Comparison of ENCODE assay signal across 23 mouse cellular contexts in the genomic region with DNA sequence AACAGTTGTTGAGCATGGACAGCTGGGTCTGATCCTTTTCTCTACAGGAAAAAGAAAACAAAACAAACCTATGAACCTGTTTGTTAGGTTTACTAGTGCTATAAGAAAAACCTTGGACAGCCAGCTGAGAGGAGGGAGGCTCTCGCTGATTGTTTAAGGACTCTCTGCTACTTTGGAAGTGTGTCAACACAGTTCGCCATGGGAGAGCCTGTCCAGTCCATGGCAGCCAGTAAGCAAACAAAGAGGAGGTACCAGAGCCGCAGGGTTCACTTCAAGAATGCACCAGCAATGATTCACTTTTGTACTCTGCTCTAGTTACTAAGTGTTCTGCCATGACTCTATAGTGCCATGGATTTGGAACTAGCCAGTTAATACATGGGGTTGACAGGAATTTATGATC. TPM values are rescaled to one million over a fixed set of nuclear protein-coding genes. Genes with fewer than 3 reads are reported as not detected.
DNase-seq lines count a peak whose midpoint lies in the region; ATAC-seq and TF ChIP-seq lines count a peak whose summit lies in the region.
"Had no signal": no experiment of that assay in that cellular context is flagged by ENCODE, and none has a peak within 500 bp of the region (broad histone marks: within the 10 kb centered on the region; RNA-seq: fewer than 3 reads in every experiment).

No protein-coding gene starts in this region.

- H3K36me3 ChIP-seq in kidney, postnatal 0 days (ENCODE audit: insufficient read depth, low read length), result peaks cover 39% of the 10 kb centered on the region
- H3K36me3 ChIP-seq in liver, adult 2 months (ENCODE audit: control insufficient read depth, insufficient read depth, low read length), result peaks cover 63% of the 10 kb centered on the region
- H3K36me3 ChIP-seq in liver, embryonic 16.5 days (ENCODE audit: control insufficient read depth, insufficient read depth), result peaks cover 38% of the 10 kb centered on the region
- peaks cover 21% of the 10 kb centered on the region for H3K36me3 ChIP-seq in stomach, embryonic 15.5 days

- H3K4me2 ChIP-seq in kidney, postnatal 0 days (ENCODE audit: low read length), result no peak overlapping the region
- H3K4me2 ChIP-seq in liver, embryonic 16.5 days (ENCODE audit: low read depth, low read length), result no peak overlapping the region
- no peak overlapping the region for H3K4me2 ChIP-seq in stomach, embryonic 15.5 days
- H3K4me2 ChIP-seq: forebrain, embryonic 12.5 days; heart, embryonic 15.5 days; hindbrain, embryonic 15.5 days; intestine, embryonic 15.5 days; midbrain, embryonic 11.5 days; neural tube, embryonic 12.5 days had no signal

- no peaks in the 10 kb centered on the region for H3K27me3 ChIP-seq in kidney, postnatal 0 days (ENCODE audit: insufficient read depth, low read length)
- no peaks in the 10 kb centered on the region for H3K27me3 ChIP-seq in liver, adult 2 months (ENCODE audit: control insufficient read depth, insufficient read depth, low read length)
- H3K27me3 ChIP-seq in liver, embryonic 16.5 days (ENCODE audit: control insufficient read depth, insufficient read depth, low read depth, low read length), result no peaks in the 10 kb centered on the region
- no peaks in the 10 kb centered on the region for H3K27me3 ChIP-seq in stomach, embryonic 15.5 days (replicated peaks)
- H3K27me3 ChIP-seq: forebrain, embryonic 12.5 days; heart, embryonic 15.5 days; hindbrain, embryonic 15.5 days; intestine, embryonic 15.5 days; neural tube, embryonic 12.5 days had no signal

- no peaks in the 10 kb centered on the region for H3K9me3 ChIP-seq in kidney, postnatal 0 days (replicated peaks; ENCODE audit: low read length)
- H3K9me3 ChIP-seq in liver, embryonic 16.5 days (replicated peaks; ENCODE audit: control insufficient read depth, low read length), result no peaks in the 10 kb centered on the region
- H3K9me3 ChIP-seq in stomach, embryonic 15.5 days, result no peaks in the 10 kb centered on the region
- H3K9me3 ChIP-seq: forebrain, embryonic 12.5 days; heart, embryonic 15.5 days; hindbrain, embryonic 15.5 days; intestine, embryonic 15.5 days; neural tube, embryonic 12.5 days had no signal

- H3K4me3 ChIP-seq in kidney, postnatal 0 days (replicated peaks; ENCODE audit: low read depth, low read length), result no peak overlapping the region
- H3K4me3 ChIP-seq in liver, adult 2 months (ENCODE audit: insufficient read depth, low read depth, low read length), result no peak overlapping the region
- H3K4me3 ChIP-seq in liver, embryonic 16.5 days (ENCODE audit: low read depth, low read length), result no peak overlapping the region
- H3K4me3 ChIP-seq in stomach, embryonic 15.5 days (replicated peaks), result no peak overlapping the region
- H3K4me3 ChIP-seq: forebrain, embryonic 12.5 days; heart, embryonic 15.5 days; hindbrain, embryonic 15.5 days; intestine, embryonic 15.5 days; left cerebral cortex, adult 2 months; neural tube, embryonic 12.5 days had no signal

- ATAC-seq in kidney, postnatal 0 days (replicated peaks; ENCODE audit: low FRiP score, low read depth), result 0 out of 2 replicates have a peak, but pooled peaks have one; percentile 33
- peak; percentile 91 for ATAC-seq in liver, embryonic 16.5 days (ENCODE audit: low read depth)
- ATAC-seq in stomach, embryonic 15.5 days (ENCODE audit: insufficient read depth, low FRiP score, low read depth), result peak; percentile 60; the same call in 1 of the 2 replicates
- ATAC-seq: intestine, embryonic 15.5 days had no signal

- peak; percentile 25 for DNase-seq in kidney, postnatal 0 days (ENCODE audit: low spot score)
- DNase-seq in kidney, postnatal 14 days, result no peak
- DNase-seq in liver, adult 2 months (ENCODE audit: extremely low read depth, low read depth, low spot score), result peak; percentile 82
- DNase-seq in urinary bladder, adult 2 months (ENCODE audit: low spot score), result no peak
- DNase-seq in cerebellum, adult 9-10 months, result no peak
- DNase-seq in Muller cell, postnatal 12 days (ENCODE audit: inconsistent ontology term), result no peak
- DNase-seq: adrenal gland, postnatal 10 days; B cell, adult 2 months; cerebellum, adult 9-11 months; heart, postnatal 4 days; layer of hippocampus, adult 9-11 months; right cerebral cortex, adult 18-20 months; thymus, adult 18-20 months had no signal

- H3K79me2 ChIP-seq in liver, adult 2 months (ENCODE audit: control insufficient read depth, insufficient read depth, low read length), result peaks cover 2% of the 10 kb centered on the region; the same call in 1 of the 2 replicates

- TF ChIP-seq POLR2A in liver, adult 2 months (IDR thresholded peaks at IDR 0.05; ENCODE audit: extremely low read depth, insufficient read depth, low read length), result no peak

- 66% methylated on average over 3 of the region's 3 CpGs for WGBS in kidney, postnatal 0 days
- 39% methylated on average over 3 of the region's 3 CpGs for WGBS in liver, adult 2 months
- 78% methylated on average over 3 of the region's 3 CpGs for WGBS in liver, embryonic 16.5 days (ENCODE audit: insufficient replicate concordance)
- 71% methylated on average over 3 of the region's 3 CpGs for WGBS in stomach, embryonic 15.5 days

- no peak overlapping the region for H3K9ac ChIP-seq in kidney, postnatal 0 days (ENCODE audit: low read depth, low read length)
- no peak overlapping the region for H3K9ac ChIP-seq in liver, adult 2 months (ENCODE audit: low read depth, low read length)
- H3K9ac ChIP-seq in liver, embryonic 16.5 days (ENCODE audit: low read depth, low read length), result no peak overlapping the region
- H3K9ac ChIP-seq in stomach, embryonic 15.5 days, result no peak overlapping the region
- H3K9ac ChIP-seq: forebrain, embryonic 12.5 days; heart, embryonic 15.5 days; hindbrain, embryonic 15.5 days; intestine, embryonic 15.5 days; neural tube, embryonic 12.5 days had no signal

- no peak overlapping the region for H3K27ac ChIP-seq in kidney, postnatal 0 days
- H3K27ac ChIP-seq in liver, adult 2 months (replicated peaks; ENCODE audit: insufficient read depth, low read depth, low read length), result no peak overlapping the region
- peak overlapping the region; percentile 60 for H3K27ac ChIP-seq in liver, embryonic 16.5 days (ENCODE audit: low read length)
- H3K27ac ChIP-seq in stomach, embryonic 15.5 days, result no peak overlapping the region
- H3K27ac ChIP-seq: forebrain, embryonic 12.5 days; heart, embryonic 15.5 days; hindbrain, embryonic 15.5 days; intestine, embryonic 15.5 days; left cerebral cortex, adult 2 months; macrophage; neural tube, embryonic 12.5 days had no signal

- H3K4me1 ChIP-seq in kidney, postnatal 0 days (replicated peaks; ENCODE audit: insufficient read depth, low read length), result no peaks in the 10 kb centered on the region
- H3K4me1 ChIP-seq in liver, adult 2 months (ENCODE audit: control insufficient read depth, insufficient read depth, low read length), result no peaks in the 10 kb centered on the region
- no peaks in the 10 kb centered on the region for H3K4me1 ChIP-seq in liver, embryonic 16.5 days (ENCODE audit: control insufficient read depth, low read depth, low read length)
- no peaks in the 10 kb centered on the region for H3K4me1 ChIP-seq in stomach, embryonic 15.5 days
- H3K4me1 ChIP-seq: forebrain, embryonic 12.5 days; hindbrain, embryonic 15.5 days; intestine, embryonic 15.5 days had no signal

- TF ChIP-seq CTCF in kidney, postnatal 0 days (IDR thresholded peaks at IDR 0.05; ENCODE audit: low read depth), result no peak
- TF ChIP-seq CTCF in liver, adult 2 months (IDR thresholded peaks at IDR 0.05; ENCODE audit: low read depth, low read length), result no peak

RNA-seq across cellular contexts. Expression of a gene that starts 39.1 kb away (rescaled TPM):
- 15.6 and 18.5 TPM in 2 replicates for polyA plus RNA-seq in kidney, postnatal 0 days (2015; fragmentation: Nextera tagmentation; extraction: Ambion mirVana)
- 15.9 and 19.1 TPM in 2 replicates for total RNA-seq in liver, adult 2 months (2014; rRNA removed)
- 7.9 and 9.8 TPM in 2 replicates for polyA plus RNA-seq in liver, adult 2 months (2012; rRNA removed)
- polyA plus RNA-seq in liver, embryonic 16.5 days (2015; fragmentation: Nextera tagmentation; extraction: Ambion mirVana), result 13.4 and 14.7 TPM in 2 replicates
- polyA plus RNA-seq in stomach, embryonic 15.5 days (2015; fragmentation: Nextera tagmentation; extraction: Ambion mirVana), result 19.6 and 27.3 TPM in 2 replicates
- polyA plus RNA-seq in urinary bladder, adult 2 months (2012; rRNA removed), result 26.0 and 31.4 TPM in 2 replicates

Comparison
In these comparisons a context has a peak if more than half of its experiments do, and no peak if none do; other contexts are left out.
1. DNase-seq: peak in kidney, postnatal 0 days (single experiment) and liver, adult 2 months (single experiment); none in kidney, postnatal 14 days (single experiment), urinary bladder, adult 2 months (single experiment), cerebellum, adult 9-10 months (single experiment) and Muller cell, postnatal 12 days (single experiment).
2. ATAC-seq: peak in every context shown above with its lines; median percentile 91 in liver, embryonic 16.5 days; 60 in stomach, embryonic 15.5 days; 33 in kidney, postnatal 0 days.